Mouse (Mus musculus) brain, embryonic 14.5 days (tissue): ENCODE results near the gene Egfl7.

ENCODE experiments used
- CTCF ChIP-seq: fragments of 200-500 bp; IDR thresholded peaks from 2 replicates; pipeline ENCODE4 v1.5.1; 2012; ENCODE audit warnings: inconsistent platforms, mild to moderate bottlenecking, moderate library complexity, borderline replicate concordance; ENCODE audit not compliant: insufficient read depth, insufficient read length; ENCODE audit errors: extremely low read depth
- POLR2A ChIP-seq: fragments of 200-500 bp; IDR thresholded peaks from 2 replicates; pipeline ENCODE4 v1.6.1; 2012; ENCODE audit warnings: mild to moderate bottlenecking, inconsistent platforms, borderline replicate concordance; ENCODE audit not compliant: poor library complexity, insufficient read depth, insufficient read length, severe bottlenecking; ENCODE audit errors: extremely low read depth

DNA sequence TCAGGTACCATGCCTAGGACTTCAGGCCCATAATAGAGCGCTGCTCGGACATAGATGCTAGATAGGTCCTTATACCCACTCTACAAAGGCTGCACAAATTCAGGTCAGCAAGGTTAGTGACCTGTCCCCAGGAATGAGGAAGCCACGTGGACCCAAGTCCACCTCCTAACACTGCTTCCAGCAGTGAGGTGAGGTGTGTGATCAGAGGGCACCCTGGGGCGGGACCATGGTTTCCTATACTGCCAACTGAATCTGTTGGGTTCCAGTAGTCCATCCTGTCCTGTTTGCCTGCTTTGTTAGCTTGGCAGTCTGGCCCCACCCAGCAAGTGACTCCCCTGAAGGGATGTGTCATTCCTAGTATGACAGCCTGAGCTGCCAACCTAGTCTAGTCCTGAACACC, 20.2 kb downstream of the Egfl7 start:
- TF ChIP-seq POLR2A (no peak), CTCF (no peak)
